Mouse (Mus musculus): ENCODE data around the gene Rps2. TPM values are rescaled to one million over a fixed set of nuclear protein-coding genes. Genes with fewer than 3 reads are reported as not detected.

The Rps2 gene
- polyA plus RNA-seq, 1 experiment = 515 TPM

GRCm38 (mm10) chr17:24757394-24757793 is 39.5 kb downstream of the Rps2 start:
- TF ChIP-seq POLR2A (IDR thresholded peaks at IDR 0.05; ENCODE audit: control insufficient read depth, low read depth, low read length) = no peak
- no peak for TF ChIP-seq CTCF (IDR thresholded peaks at IDR 0.05; ENCODE audit: control insufficient read depth, insufficient read depth, insufficient replicate concordance, low read depth, low read length)
- Histone ChIP-seq H3K27me3 (ENCODE audit: control insufficient read depth, insufficient read depth, low read length) (peaks cover under 1% of the 10 kb centered on the region), H3K4me3 (ENCODE audit: control insufficient read depth, low read depth, low read length) (no peak overlapping the region), H3K4me1 (ENCODE audit: control insufficient read depth, insufficient read depth, low read length) (peaks cover 14% of the 10 kb centered on the region), H3K36me3 (ENCODE audit: control insufficient read depth, insufficient read depth, low read length) (no peaks in the 10 kb centered on the region), H3K27ac (ENCODE audit: control insufficient read depth, insufficient read depth, low read depth, low read length) (no peak overlapping the region)

GRCm38 (mm10) chr17:24761121-24761520 is 43.2 kb downstream of the Rps2 start:
- no peaks in the 10 kb centered on the region for H3K27me3 ChIP-seq (ENCODE audit: control insufficient read depth, insufficient read depth, low read length)
- H3K36me3 ChIP-seq (ENCODE audit: control insufficient read depth, insufficient read depth, low read length) = no peaks in the 10 kb centered on the region
- peaks cover 5% of the 10 kb centered on the region for H3K4me1 ChIP-seq (ENCODE audit: control insufficient read depth, insufficient read depth, low read length)
- no peak overlapping the region for H3K27ac ChIP-seq (ENCODE audit: control insufficient read depth, insufficient read depth, low read depth, low read length)
- H3K4me3 ChIP-seq (ENCODE audit: control insufficient read depth, low read depth, low read length) = no peak overlapping the region
- TF ChIP-seq CTCF (IDR thresholded peaks at IDR 0.05; ENCODE audit: control insufficient read depth, insufficient read depth, insufficient replicate concordance, low read depth, low read length) = no peak
- TF ChIP-seq POLR2A (IDR thresholded peaks at IDR 0.05; ENCODE audit: control insufficient read depth, low read depth, low read length) = no peak

DNA sequence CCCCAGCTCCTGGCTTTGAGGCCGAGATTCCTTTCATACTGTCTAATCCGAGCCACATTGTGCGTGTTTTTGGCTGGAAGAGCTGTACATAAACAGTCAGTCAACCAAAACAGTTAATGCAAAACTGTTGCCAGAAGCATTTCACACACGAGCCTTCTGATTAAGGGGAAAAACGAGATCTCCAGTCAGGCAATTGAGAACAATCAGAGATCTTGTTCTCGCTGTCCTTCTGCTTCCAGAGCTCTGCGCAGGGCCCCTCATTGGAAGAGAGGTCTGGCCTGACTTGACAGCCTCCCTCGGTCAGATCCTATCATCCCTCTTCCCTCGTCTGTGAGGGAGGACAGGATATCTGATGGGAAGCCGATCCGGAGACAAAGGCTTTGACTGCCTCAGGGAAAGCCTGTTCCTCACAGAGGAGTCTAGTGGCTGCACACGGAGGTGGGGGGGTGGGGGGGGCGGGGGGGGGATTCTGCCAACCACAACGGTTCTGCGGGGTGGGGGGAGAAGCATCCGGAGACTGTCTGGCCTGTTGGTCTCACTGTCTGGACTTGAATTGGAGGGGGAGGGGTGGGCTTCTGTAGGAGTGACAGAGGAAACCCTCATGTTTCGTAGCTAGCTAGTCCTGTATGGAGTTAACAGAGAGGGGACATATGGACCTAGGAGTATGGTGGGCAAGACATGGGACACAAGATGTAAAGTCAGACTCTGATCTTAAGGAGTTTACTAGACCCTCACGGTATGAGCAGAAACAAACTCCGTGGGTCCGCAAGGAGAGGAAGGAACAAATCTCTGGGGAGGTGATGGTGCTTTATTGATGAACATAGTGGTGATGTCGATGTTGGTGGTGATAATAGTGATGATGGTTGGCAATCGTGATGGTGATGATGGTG is 47.3 kb downstream of the Rps2 start:
- H3K4me1 ChIP-seq (ENCODE audit: control insufficient read depth, insufficient read depth, low read length) = no peaks in the 10 kb centered on the region
- no peaks in the 10 kb centered on the region for H3K27me3 ChIP-seq (ENCODE audit: control insufficient read depth, insufficient read depth, low read length)
- no peak overlapping the region for H3K27ac ChIP-seq (ENCODE audit: control insufficient read depth, insufficient read depth, low read depth, low read length)
- no peak overlapping the region for H3K4me3 ChIP-seq (ENCODE audit: control insufficient read depth, low read depth, low read length)
- TF ChIP-seq CTCF (IDR thresholded peaks at IDR 0.05; ENCODE audit: control insufficient read depth, insufficient read depth, insufficient replicate concordance, low read depth, low read length) (no peak), POLR2A (IDR thresholded peaks at IDR 0.05; ENCODE audit: control insufficient read depth, low read depth, low read length) (no peak)
- no peaks in the 10 kb centered on the region for H3K36me3 ChIP-seq (ENCODE audit: control insufficient read depth, insufficient read depth, low read length)

- no peaks in the 10 kb centered on the region for H3K4me1 ChIP-seq (ENCODE audit: control insufficient read depth, insufficient read depth, low read length)
- H3K4me3 ChIP-seq (ENCODE audit: control insufficient read depth, low read depth, low read length) = no peak overlapping the region
- TF ChIP-seq POLR2A (IDR thresholded peaks at IDR 0.05; ENCODE audit: control insufficient read depth, low read depth, low read length) (no peak), CTCF (IDR thresholded peaks at IDR 0.05; ENCODE audit: control insufficient read depth, insufficient read depth, insufficient replicate concordance, low read depth, low read length) (no peak)
- H3K36me3 ChIP-seq (ENCODE audit: control insufficient read depth, insufficient read depth, low read length) = no peaks in the 10 kb centered on the region
- no peak overlapping the region for H3K27ac ChIP-seq (ENCODE audit: control insufficient read depth, insufficient read depth, low read depth, low read length)
- H3K27me3 ChIP-seq (ENCODE audit: control insufficient read depth, insufficient read depth, low read length) = no peaks in the 10 kb centered on the region
Measured at GRCm38 (mm10) chr17:24766266-24766875, 48.5 kb downstream of the Rps2 start.

- H3K36me3 ChIP-seq (ENCODE audit: control insufficient read depth, insufficient read depth, low read length) = no peaks in the 10 kb centered on the region
- no peaks in the 10 kb centered on the region for H3K4me1 ChIP-seq (ENCODE audit: control insufficient read depth, insufficient read depth, low read length)
- H3K4me3 ChIP-seq (ENCODE audit: control insufficient read depth, low read depth, low read length) = no peak overlapping the region
- no peak overlapping the region for H3K27ac ChIP-seq (ENCODE audit: control insufficient read depth, insufficient read depth, low read depth, low read length)
- no peaks in the 10 kb centered on the region for H3K27me3 ChIP-seq (ENCODE audit: control insufficient read depth, insufficient read depth, low read length)
- TF ChIP-seq POLR2A (IDR thresholded peaks at IDR 0.05; ENCODE audit: control insufficient read depth, low read depth, low read length) (no peak), CTCF (IDR thresholded peaks at IDR 0.05; ENCODE audit: control insufficient read depth, insufficient read depth, insufficient replicate concordance, low read depth, low read length) (no peak)
Measured at GRCm38 (mm10) chr17:24769146-24769545, 51.2 kb downstream of the Rps2 start.

Other genes with a start within 250 kb of the Rps2 start
- 61.5 and 69.3 TPM in 2 replicates for gene E4f1, start 247.8 kb upstream of the Rps2 start, polyA plus RNA-seq (2012; rRNA removed)
- 597 and 738 TPM in 2 replicates for gene Pgp, start 247.7 kb upstream of the Rps2 start, polyA plus RNA-seq (2012; rRNA removed)
- 7.5 and 7.9 TPM in 2 replicates for gene Bricd5, start 244.2 kb upstream of the Rps2 start, polyA plus RNA-seq (2012; rRNA removed)
- 13.9 and 16.5 TPM in 2 replicates for gene Mlst8, start 239.0 kb upstream of the Rps2 start, polyA plus RNA-seq (2012; rRNA removed)
- 20.6 and 23.9 TPM in 2 replicates for gene Caskin1, start 229.5 kb upstream of the Rps2 start, polyA plus RNA-seq (2012; rRNA removed)
- gene Traf7, start 190.2 kb upstream of the Rps2 start, polyA plus RNA-seq (2012; rRNA removed) = 64.4 and 69.4 TPM in 2 replicates
- 0.82 and 1.1 TPM in 2 replicates for gene Rab26, start 183.9 kb upstream of the Rps2 start, polyA plus RNA-seq (2012; rRNA removed)
- gene Pkd1, start 168.3 kb upstream of the Rps2 start, polyA plus RNA-seq (2012; rRNA removed) = 31.6 and 35.0 TPM in 2 replicates
- gene Tsc2, start 85.5 kb upstream of the Rps2 start, polyA plus RNA-seq (2012; rRNA removed) = 37.8 and 41.6 TPM in 2 replicates
- 3.2 and 3.7 TPM in 2 replicates for gene Nthl1, start 85.4 kb upstream of the Rps2 start, polyA plus RNA-seq (2012; rRNA removed)
- gene Slc9a3r2, start 67.8 kb upstream of the Rps2 start, polyA plus RNA-seq (2012; rRNA removed) = 3.3 and 3.9 TPM in 2 replicates
- 0.19 TPM in 1 of 2 replicates, not detected in the other for gene Npw, start 59.7 kb upstream of the Rps2 start, polyA plus RNA-seq (2012; rRNA removed)
- gene Zfp598, start 48.4 kb upstream of the Rps2 start, polyA plus RNA-seq (2012; rRNA removed) = 45.4 and 50.0 TPM in 2 replicates
- 0.20 and 0.30 TPM in 2 replicates for gene Syngr3, start 28.2 kb upstream of the Rps2 start, polyA plus RNA-seq (2012; rRNA removed)
- 144 and 150 TPM in 2 replicates for gene Gfer, start 22.0 kb upstream of the Rps2 start, polyA plus RNA-seq (2012; rRNA removed)
- gene Noxo1, start 21.9 kb upstream of the Rps2 start, polyA plus RNA-seq (2012; rRNA removed) = 62.1 and 63.2 TPM in 2 replicates
- 85.4 and 89.5 TPM in 2 replicates for gene Tbl3, start 10.5 kb upstream of the Rps2 start, polyA plus RNA-seq (2012; rRNA removed)
- gene Rnf151, start 53 bp upstream of the Rps2 start, polyA plus RNA-seq (2012; rRNA removed) = 1,124 and 1,208 TPM in 2 replicates
- gene Ndufb10, start 6.4 kb downstream of the Rps2 start, polyA plus RNA-seq (2012; rRNA removed) = 198 and 211 TPM in 2 replicates
- 0.21 and 1.4 TPM in 2 replicates for gene Rpl3l, start 9.7 kb downstream of the Rps2 start, polyA plus RNA-seq (2012; rRNA removed)
- 9.3 and 13.8 TPM in 2 replicates for gene Msrb1, start 18.5 kb downstream of the Rps2 start, polyA plus RNA-seq (2012; rRNA removed)
- 0.73 and 0.89 TPM in 2 replicates for gene Hs3st6, start 34.9 kb downstream of the Rps2 start, polyA plus RNA-seq (2012; rRNA removed)
- 3.4 and 4.7 TPM in 2 replicates for gene Meiob, start 86.2 kb downstream of the Rps2 start, polyA plus RNA-seq (2012; rRNA removed)
- 529 and 573 TPM in 2 replicates for gene Hagh, start 122.0 kb downstream of the Rps2 start, polyA plus RNA-seq (2012; rRNA removed)
- 12.6 and 16.6 TPM in 2 replicates for gene Fahd1, start 132.2 kb downstream of the Rps2 start, polyA plus RNA-seq (2012; rRNA removed)
- gene Igfals, start 147.9 kb downstream of the Rps2 start, polyA plus RNA-seq (2012; rRNA removed) = 4.0 and 4.2 TPM in 2 replicates
- gene Nubp2, start 168.2 kb downstream of the Rps2 start, polyA plus RNA-seq (2012; rRNA removed) = 125 and 131 TPM in 2 replicates
- gene Spsb3, start 168.5 kb downstream of the Rps2 start, polyA plus RNA-seq (2012; rRNA removed) = 161 and 177 TPM in 2 replicates
- gene Eme2, start 177.0 kb downstream of the Rps2 start, polyA plus RNA-seq (2012; rRNA removed) = 28.0 and 31.2 TPM in 2 replicates
- gene Mrps34, start 177.0 kb downstream of the Rps2 start, polyA plus RNA-seq (2012; rRNA removed) = 45.9 and 56.7 TPM in 2 replicates
- gene Nme3, start 178.4 kb downstream of the Rps2 start, polyA plus RNA-seq (2012; rRNA removed) = 9.3 and 15.5 TPM in 2 replicates
- gene Mapk8ip3, start 218.9 kb downstream of the Rps2 start, polyA plus RNA-seq (2012; rRNA removed) = 60.2 and 62.6 TPM in 2 replicates
- gene Jpt2, start 242.6 kb downstream of the Rps2 start, polyA plus RNA-seq (2012; rRNA removed) = 5.4 and 6.5 TPM in 2 replicates

Data from testis, adult 2 months (tissue).